Mouse (Mus musculus) megakaryocyte, embryonic 14.5 days (primary cell): Measurements from ENCODE around the gene Serhl. TPM values are rescaled to one million over a fixed set of nuclear protein-coding genes. Genes with fewer than 3 reads are reported as not detected.
"Not testable (repeated sequence)": the region's sequence is repeated elsewhere in the genome, so short reads cannot be mapped to it uniquely, and the experiment has no call there.

Source experiments
- H3K27me3 ChIP-seq: replicated peaks from 2 replicates; pipeline ENCODE3; 2012; ENCODE audit warnings: inconsistent platforms
- H3K36me3 ChIP-seq: replicated peaks from 2 replicates; pipeline ENCODE3; 2012; ENCODE audit warnings: low read length, inconsistent platforms, mixed read lengths
- H3K4me1 ChIP-seq: 2 replicates; pipeline ENCODE4 v1.6.1; 2012; ENCODE audit warnings: inconsistent platforms
- H3K4me3 ChIP-seq: replicated peaks from 2 replicates; pipeline ENCODE3; 2012; ENCODE audit warnings: moderate library complexity, mild to moderate bottlenecking, inconsistent platforms
- H3K9me3 ChIP-seq: 2 replicates; pipeline ENCODE4 v1.6.1; 2012; ENCODE audit warnings: inconsistent platforms
- FLI1 ChIP-seq: IDR thresholded peaks from 2 replicates; pipeline ENCODE4 v1.6.1; 2012; ENCODE audit warnings: low read length, inconsistent platforms, mixed read lengths
- GATA1 ChIP-seq: IDR thresholded peaks from 3 replicates; pipeline ENCODE4 v1.6.1; 2012; ENCODE audit warnings: mixed read lengths, low read length, inconsistent platforms, borderline replicate concordance
- polyA plus RNA-seq: library from polyadenylated mRNA; stranded (reverse); fragments of >175 nt; gene quantifications from 2 replicates; pipeline ENCODE4 v1.2.3, GENCODE M21; 2012; ENCODE audit warnings: low replicate concordance; ENCODE audit not compliant: insufficient read depth

The Serhl gene
- polyA plus RNA-seq, 1 experiment: 4.7 TPM

- peaks cover 6% of the 10 kb centered on the region for H3K9me3 ChIP-seq
- peaks cover 67% of the 10 kb centered on the region for H3K27me3 ChIP-seq
- H3K36me3 ChIP-seq: no peaks in the 10 kb centered on the region
- no peak for TF ChIP-seq GATA1
- TF ChIP-seq FLI1: no peak
- H3K4me3 ChIP-seq: peak overlapping the region; percentile 88
- peaks cover 35% of the 10 kb centered on the region for H3K4me1 ChIP-seq
Measured at GRCm38 (mm10) chr15:83056378-83057083, 32.8 kb upstream of the Serhl start.

- Histone ChIP-seq H3K4me1 (peaks cover 40% of the 10 kb centered on the region), H3K4me3 (no peak overlapping the region), H3K36me3 (no peaks in the 10 kb centered on the region), H3K27me3 (peaks cover 63% of the 10 kb centered on the region), H3K9me3 (peaks cover 6% of the 10 kb centered on the region)
- TF ChIP-seq GATA1 (no peak), FLI1 (no peak)
Measured at GRCm38 (mm10) chr15:83057533-83057932, 31.8 kb upstream of the Serhl start.

DNA sequence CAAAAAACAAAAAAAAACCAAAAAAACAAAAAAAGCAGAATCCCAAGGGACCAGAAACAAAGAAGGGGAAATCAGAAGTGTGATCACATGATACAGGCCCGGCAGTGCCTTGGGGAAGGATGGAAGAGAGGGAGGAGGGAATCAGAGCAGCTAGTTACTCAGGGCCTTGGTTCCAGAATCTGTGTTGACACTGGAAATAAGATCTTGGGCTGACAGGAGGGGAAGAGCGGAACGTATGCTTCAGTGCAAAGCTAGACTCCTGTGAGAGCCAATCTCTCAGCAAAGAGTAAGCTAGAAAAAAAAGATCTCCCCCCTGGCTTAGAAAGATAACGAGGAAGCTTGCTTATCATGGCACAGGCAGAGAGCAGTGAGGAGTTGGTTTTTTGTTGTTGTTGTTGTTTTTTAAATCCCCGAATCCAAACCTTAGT, 30.1 kb upstream of the Serhl start:
- H3K27me3 ChIP-seq: peaks cover 55% of the 10 kb centered on the region
- TF ChIP-seq FLI1 (no peak), GATA1 (no peak)
- peaks cover 38% of the 10 kb centered on the region for H3K4me1 ChIP-seq

DNA sequence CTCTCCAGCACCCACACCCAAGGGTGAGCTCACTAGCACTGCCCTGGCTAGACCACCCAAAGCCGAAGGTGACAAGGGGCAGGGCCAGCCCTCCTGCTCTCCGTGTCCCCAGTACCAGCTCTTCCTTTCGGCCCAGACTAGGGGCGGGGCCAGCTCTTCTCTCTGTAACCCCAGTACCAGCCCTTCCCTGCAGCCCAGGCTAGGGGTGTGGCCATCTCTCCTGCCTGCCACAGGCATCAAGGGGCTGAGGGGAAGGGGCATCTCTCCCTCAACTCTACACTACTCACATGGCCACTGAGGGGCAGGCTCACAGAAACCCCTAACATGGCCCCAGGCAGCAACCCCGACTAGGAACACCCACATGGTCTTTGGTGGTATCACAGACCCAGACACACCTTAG, 27.6 kb upstream of the Serhl start:
- peaks cover 33% of the 10 kb centered on the region for H3K4me1 ChIP-seq
- peaks cover 21% of the 10 kb centered on the region for H3K9me3 ChIP-seq
- H3K36me3 ChIP-seq: no peaks in the 10 kb centered on the region
- TF ChIP-seq GATA1: no peak
- TF ChIP-seq FLI1: no peak
- H3K27me3 ChIP-seq: peaks cover 46% of the 10 kb centered on the region
- H3K4me3 ChIP-seq: peak overlapping the region; percentile 42

More for the DNA sequence above, 30.1 kb upstream of the Serhl start:
- Histone ChIP-seq H3K4me3 (no peak overlapping the region), H3K36me3 (no peaks in the 10 kb centered on the region), H3K9me3 (peaks cover 6% of the 10 kb centered on the region)

DNA sequence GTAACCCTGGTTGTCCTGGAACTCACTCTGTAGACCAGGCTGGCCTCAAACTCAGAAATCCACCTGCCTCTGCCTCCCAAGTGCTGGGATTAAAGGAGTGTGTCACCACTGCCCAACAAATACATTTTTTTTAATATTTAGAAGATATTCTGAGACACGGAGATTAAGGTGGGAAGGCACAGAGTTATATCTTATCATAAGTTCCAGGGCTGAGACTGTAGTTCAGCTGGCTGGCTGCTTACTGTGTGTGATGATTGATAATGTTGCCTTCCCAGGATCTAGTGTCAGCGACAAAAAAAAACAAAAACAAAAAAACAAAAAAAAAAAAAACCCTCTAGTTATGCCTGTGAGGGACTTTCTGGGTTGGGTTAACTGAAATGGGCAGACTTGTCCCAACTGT, 26.7 kb upstream of the Serhl start:
- H3K27me3 ChIP-seq: peaks cover 39% of the 10 kb centered on the region
- H3K4me3 ChIP-seq, H3K36me3 ChIP-seq: not testable (repeated sequence)
- H3K9me3 ChIP-seq: peaks cover 20% of the 10 kb centered on the region
- H3K4me1 ChIP-seq: peaks cover 25% of the 10 kb centered on the region

- Histone ChIP-seq H3K9me3 (peaks cover 24% of the 10 kb centered on the region), H3K36me3 (no peaks in the 10 kb centered on the region), H3K4me1 (peaks cover 10% of the 10 kb centered on the region; the same call in 1 of the 2 replicates), H3K27me3 (peaks cover 30% of the 10 kb centered on the region), H3K4me3 (no peak overlapping the region)
- TF ChIP-seq FLI1 (no peak), GATA1 (no peak)
Measured at GRCm38 (mm10) chr15:83065543-83065942, 23.8 kb upstream of the Serhl start.

DNA sequence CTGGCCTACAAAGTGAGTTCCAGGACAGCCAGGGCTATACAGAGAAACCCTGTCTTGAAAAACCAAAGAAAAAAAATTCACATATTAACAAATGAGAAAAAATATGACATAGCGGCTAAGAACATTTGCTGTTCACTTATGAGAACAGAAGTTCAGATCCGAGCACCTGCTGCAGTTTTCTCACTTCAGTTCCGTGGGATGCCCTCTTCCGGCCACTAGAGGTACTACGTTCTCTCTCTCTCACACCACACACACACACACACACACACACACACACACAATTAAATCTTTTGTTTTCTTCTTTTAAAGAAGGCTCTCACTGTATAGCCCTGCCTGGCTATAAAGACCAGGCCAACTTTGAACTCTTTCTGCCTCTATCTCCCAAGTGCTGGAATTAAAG, 21.0 kb upstream of the Serhl start:
- Histone ChIP-seq H3K9me3 (peaks cover 30% of the 10 kb centered on the region), H3K4me1 (peaks cover 4% of the 10 kb centered on the region; the same call in 1 of the 2 replicates)
- no peak for TF ChIP-seq FLI1
- TF ChIP-seq GATA1: no peak

DNA sequence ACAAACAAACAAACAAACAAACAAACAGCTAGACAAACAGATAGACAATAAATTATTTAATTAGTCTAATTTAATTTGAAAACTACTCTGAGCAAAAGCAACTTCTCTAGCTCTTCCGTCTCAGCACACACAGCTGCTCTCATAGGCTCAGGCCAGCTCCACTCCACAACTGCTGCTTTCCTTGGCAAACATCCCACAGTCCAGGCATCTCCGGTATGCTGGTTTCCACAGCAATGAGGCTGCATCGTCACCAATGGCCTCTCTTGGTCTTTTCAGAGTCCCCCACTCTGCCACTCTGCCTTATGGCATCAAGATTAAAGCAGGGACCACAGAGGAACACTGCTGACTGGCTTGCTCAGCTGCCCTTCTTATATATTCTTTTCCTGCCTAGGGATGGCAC, 18.4 kb upstream of the Serhl start:
- Histone ChIP-seq H3K9me3 (peaks cover 22% of the 10 kb centered on the region), H3K4me3 (no peak overlapping the region), H3K27me3 (peaks cover 30% of the 10 kb centered on the region), H3K36me3 (no peaks in the 10 kb centered on the region), H3K4me1 (peaks cover 8% of the 10 kb centered on the region)
- TF ChIP-seq GATA1: no peak
- TF ChIP-seq FLI1: no peak

More for the DNA sequence above, 21.0 kb upstream of the Serhl start:
- Histone ChIP-seq H3K27me3 (peaks cover 17% of the 10 kb centered on the region), H3K4me3 (no peak overlapping the region), H3K36me3 (no peaks in the 10 kb centered on the region)

- Histone ChIP-seq H3K36me3 (no peaks in the 10 kb centered on the region), H3K27me3 (peaks cover 37% of the 10 kb centered on the region), H3K9me3 (peaks cover 16% of the 10 kb centered on the region), H3K4me1 (peaks cover 13% of the 10 kb centered on the region), H3K4me3 (no peak overlapping the region)
- no peak for TF ChIP-seq FLI1
- no peak for TF ChIP-seq GATA1
Measured at GRCm38 (mm10) chr15:83071752-83072151, 17.6 kb upstream of the Serhl start.

- Histone ChIP-seq H3K4me3 (no peak overlapping the region), H3K36me3 (no peaks in the 10 kb centered on the region), H3K4me1 (peaks cover 13% of the 10 kb centered on the region), H3K27me3 (peaks cover 50% of the 10 kb centered on the region), H3K9me3 (peaks cover 16% of the 10 kb centered on the region)
- TF ChIP-seq GATA1: no peak
- no peak for TF ChIP-seq FLI1
Measured at GRCm38 (mm10) chr15:83074179-83074578, 15.1 kb upstream of the Serhl start.
